ENCODE assay signal across 3 mouse cellular contexts in the genomic region with DNA sequence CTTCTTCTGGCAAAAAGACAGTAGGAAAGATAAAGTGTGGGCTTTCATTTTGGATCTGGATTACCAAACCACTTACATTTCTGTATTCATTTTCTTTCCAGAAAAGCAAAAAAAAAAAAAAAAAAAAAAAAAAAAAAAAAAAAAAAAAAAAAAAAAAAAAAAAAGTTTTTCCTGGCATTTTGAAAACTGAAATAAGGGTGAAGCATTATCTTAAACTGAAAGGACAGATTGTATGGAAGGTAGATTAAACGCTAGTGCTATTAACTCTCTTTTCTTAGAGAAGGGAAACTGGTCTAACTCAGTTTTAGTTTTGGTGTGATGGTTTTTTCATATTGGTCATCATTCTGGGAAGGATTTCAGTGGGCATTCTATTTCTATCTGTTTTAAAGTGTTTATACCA.
TF ChIP-seq lines count a peak whose summit lies in the region.

No protein-coding gene starts in this region.

TF ChIP-seq in CH12.LX, 34 proteins besides CTCF, POLR2A, EP300 and RAD21:
- TF ChIP-seq ZC3H11A (IDR thresholded peaks at IDR 0.05; ENCODE audit: low read depth, low read length) (no peak), CHD2 (IDR thresholded peaks at IDR 0.05; ENCODE audit: low read length) (no peak), MYC (IDR thresholded peaks at IDR 0.05; ENCODE audit: low read depth, low read length) (no peak), GABPA (IDR thresholded peaks at IDR 0.05; ENCODE audit: insufficient replicate concordance, low read depth, low read length) (no peak), NRF1 (IDR thresholded peaks at IDR 0.05; ENCODE audit: low read depth, low read length) (no peak), ZNF384 (IDR thresholded peaks at IDR 0.05; ENCODE audit: low read depth, low read length) (peak; percentile 67)

TF ChIP-seq in ES-E14, 5 proteins besides CTCF, POLR2A, EP300 and RAD21:
- no peak for TF ChIP-seq HCFC1 (IDR thresholded peaks at IDR 0.05; ENCODE audit: borderline replicate concordance, insufficient read depth, low read length)
- TF ChIP-seq ZC3H11A (IDR thresholded peaks at IDR 0.05; ENCODE audit: borderline replicate concordance, low read depth, low read length): no peak
- no peak for TF ChIP-seq CHD2 (IDR thresholded peaks at IDR 0.05; ENCODE audit: low read depth, low read length)
- no peak for TF ChIP-seq MAFK (IDR thresholded peaks at IDR 0.05; ENCODE audit: insufficient read depth, low read depth, low read length)
- peak; percentile 83 for TF ChIP-seq ZNF384 (IDR thresholded peaks at IDR 0.05; ENCODE audit: low read depth, low read length)
TF ChIP-seq in ES-E14: peak in this region for 1.

TF ChIP-seq in MEL, 35 proteins besides CTCF, POLR2A, EP300 and RAD21:
- no peak for TF ChIP-seq POLR2AphosphoS2 (IDR thresholded peaks at IDR 0.05; ENCODE audit: low read length)
- TF ChIP-seq ZNF384 (IDR thresholded peaks at IDR 0.05; ENCODE audit: low read depth, low read length): peak; percentile 69
TF ChIP-seq in MEL: peak in this region for 1.
